Mouse (Mus musculus): ENCODE measurements at regions not wholly inside any gene's neighbourhood (a gene's known extent, or its start where the extent isn't known, plus 50 kb on each side); places are given as distances from the start of the nearest gene placed in this dataset.

- no peaks in the 10 kb centered on the region for H3K79me2 ChIP-seq (replicated peaks; ENCODE audit: control insufficient read depth, insufficient read depth, low read length)
- WGBS, result 27% methylated on average over 12 of the region's 12 CpGs
- peak; percentile 21 to 32 for DNase-seq
- no peak overlapping the region for H3K9ac ChIP-seq (ENCODE audit: low read depth, low read length)
- no peak for TF ChIP-seq EP300 (IDR thresholded peaks at IDR 0.05; ENCODE audit: insufficient read depth, low read depth, low read length)
- TF ChIP-seq POLR2A (IDR thresholded peaks at IDR 0.05; ENCODE audit: insufficient read depth, low read depth, low read length), result no peak
- no peak for TF ChIP-seq CTCF (IDR thresholded peaks at IDR 0.05)
- no peak overlapping the region; the same call in 1 of the 2 replicates for H3K27ac ChIP-seq
- no peaks in the 10 kb centered on the region; the same call in 1 of the 2 replicates for H3K27me3 ChIP-seq (ENCODE audit: control insufficient read depth, insufficient read depth, low read length)
- H3K4me3 ChIP-seq, result no peak overlapping the region
- intact Hi-C loops (cut with DNase I), result no loop called here
- H3K36me3 ChIP-seq (ENCODE audit: control insufficient read depth, insufficient read depth, low read length), result no peaks in the 10 kb centered on the region; the same call in 1 of the 2 replicates
- peaks cover 6% of the 10 kb centered on the region for H3K4me1 ChIP-seq (ENCODE audit: control insufficient read depth, insufficient read depth, low read length)
These were observed 70.7 kb upstream of the Barx2 start for GRCm38 (mm10) chr9:31983759-31984586.

GRCm38 (mm10) chr9:31988826-31989225 is 75.6 kb upstream of the Barx2 start:
- Histone ChIP-seq H3K27me3 (ENCODE audit: control insufficient read depth, insufficient read depth, low read length) (no peaks in the 10 kb centered on the region; the same call in 1 of the 2 replicates), H3K4me1 (ENCODE audit: control insufficient read depth, insufficient read depth, low read length) (peaks cover 4% of the 10 kb centered on the region), H3K36me3 (ENCODE audit: control insufficient read depth, insufficient read depth, low read length) (no peaks in the 10 kb centered on the region), H3K27ac (no peak overlapping the region), H3K79me2 (replicated peaks; ENCODE audit: control insufficient read depth, insufficient read depth, low read length) (no peaks in the 10 kb centered on the region), H3K4me3 (no peak overlapping the region), H3K9ac (ENCODE audit: low read depth, low read length) (no peak overlapping the region)
- intact Hi-C loops (cut with DNase I), result no loop called here
- DNase-seq, result peak in 1 of 2 experiments; percentile 14
- TF ChIP-seq CTCF (IDR thresholded peaks at IDR 0.05), result no peak
- no peak for TF ChIP-seq EP300 (IDR thresholded peaks at IDR 0.05; ENCODE audit: insufficient read depth, low read depth, low read length)
- no peak for TF ChIP-seq POLR2A (IDR thresholded peaks at IDR 0.05; ENCODE audit: insufficient read depth, low read depth, low read length)
- WGBS, result 64% methylated on average over 7 of the region's 7 CpGs

GRCm38 (mm10) chr9:31989581-31990360 is 76.5 kb upstream of the Barx2 start:
- Histone ChIP-seq H3K9ac (ENCODE audit: low read depth, low read length) (no peak overlapping the region), H3K4me1 (ENCODE audit: control insufficient read depth, insufficient read depth, low read length) (no peaks in the 10 kb centered on the region), H3K36me3 (ENCODE audit: control insufficient read depth, insufficient read depth, low read length) (no peaks in the 10 kb centered on the region), H3K27me3 (ENCODE audit: control insufficient read depth, insufficient read depth, low read length) (no peaks in the 10 kb centered on the region; the same call in 1 of the 2 replicates), H3K79me2 (replicated peaks; ENCODE audit: control insufficient read depth, insufficient read depth, low read length) (no peaks in the 10 kb centered on the region), H3K27ac (no peak overlapping the region), H3K4me3 (no peak overlapping the region)
- 61% methylated on average over 17 of the region's 17 CpGs for WGBS
- no peak for DNase-seq
- no peak for TF ChIP-seq CTCF (IDR thresholded peaks at IDR 0.05)
- no peak for TF ChIP-seq POLR2A (IDR thresholded peaks at IDR 0.05; ENCODE audit: insufficient read depth, low read depth, low read length)
- no peak for TF ChIP-seq EP300 (IDR thresholded peaks at IDR 0.05; ENCODE audit: insufficient read depth, low read depth, low read length)
- intact Hi-C loops (cut with DNase I), result no loop called here

GRCm38 (mm10) chr9:31990456-31990855 is 77.2 kb upstream of the Barx2 start:
- intact Hi-C loops (cut with DNase I), result no loop called here
- H3K4me1 ChIP-seq (ENCODE audit: control insufficient read depth, insufficient read depth, low read length), result no peaks in the 10 kb centered on the region
- no peaks in the 10 kb centered on the region; the same call in 1 of the 2 replicates for H3K27me3 ChIP-seq (ENCODE audit: control insufficient read depth, insufficient read depth, low read length)
- TF ChIP-seq EP300 (IDR thresholded peaks at IDR 0.05; ENCODE audit: insufficient read depth, low read depth, low read length) (no peak), CTCF (IDR thresholded peaks at IDR 0.05) (no peak), POLR2A (IDR thresholded peaks at IDR 0.05; ENCODE audit: insufficient read depth, low read depth, low read length) (no peak)
- H3K9ac ChIP-seq (ENCODE audit: low read depth, low read length), result no peak overlapping the region
- H3K27ac ChIP-seq, result no peak overlapping the region
- H3K36me3 ChIP-seq (ENCODE audit: control insufficient read depth, insufficient read depth, low read length), result no peaks in the 10 kb centered on the region
- H3K4me3 ChIP-seq, result no peak overlapping the region
- DNase-seq, result no peak
- no peaks in the 10 kb centered on the region for H3K79me2 ChIP-seq (replicated peaks; ENCODE audit: control insufficient read depth, insufficient read depth, low read length)
- 96% methylated on average over 4 of the region's 4 CpGs for WGBS

- DNase-seq, result peak in 1 of 2 experiments; percentile 19
- intact Hi-C loops (cut with DNase I), result no loop called here
- Histone ChIP-seq H3K4me3 (no peak overlapping the region), H3K9ac (ENCODE audit: low read depth, low read length) (no peak overlapping the region), H3K79me2 (replicated peaks; ENCODE audit: control insufficient read depth, insufficient read depth, low read length) (no peaks in the 10 kb centered on the region), H3K27me3 (ENCODE audit: control insufficient read depth, insufficient read depth, low read length) (no peaks in the 10 kb centered on the region; the same call in 1 of the 2 replicates), H3K4me1 (ENCODE audit: control insufficient read depth, insufficient read depth, low read length) (peaks cover 9% of the 10 kb centered on the region), H3K27ac (peak overlapping the region; percentile 13; the same call in 1 of the 2 replicates), H3K36me3 (ENCODE audit: control insufficient read depth, insufficient read depth, low read length) (no peaks in the 10 kb centered on the region)
- 55% methylated on average over 7 of the region's 7 CpGs for WGBS
- no peak for TF ChIP-seq CTCF (IDR thresholded peaks at IDR 0.05)
These were observed 80.7 kb upstream of the Barx2 start for GRCm38 (mm10) chr9:31993631-31994601.

All from heart, adult 2 months (tissue).